Mouse (Mus musculus) cerebellum, adult 2 months (tissue): ENCODE measurements around the gene Mob3a. TPM values are rescaled to one million over a fixed set of nuclear protein-coding genes. Genes with fewer than 3 reads are reported as not detected.

Experiments
- DNase-seq, 2 experiments: peaks; one replicate each; pipeline ENCODE4 v3.0.0; 2021
- H3K27ac ChIP-seq: fragments of 200-500 bp; 2 replicates; pipeline ENCODE4 v1.5.1; 2012; ENCODE audit warnings: low read length, control low read depth, inconsistent platforms; ENCODE audit not compliant: insufficient read depth
- H3K27me3 ChIP-seq: fragments of 200-500 bp; 2 replicates; pipeline ENCODE4 v1.6.1; 2012; ENCODE audit warnings: inconsistent platforms, mild to moderate bottlenecking, low read length, moderate library complexity; ENCODE audit not compliant: control insufficient read depth, insufficient read depth
- H3K4me1 ChIP-seq: fragments of 200-500 bp; 2 replicates; pipeline ENCODE4 v1.6.1; 2011; ENCODE audit warnings: low read length; ENCODE audit not compliant: control insufficient read depth, insufficient read depth
- H3K4me3 ChIP-seq: fragments of 200-500 bp; replicated peaks from 2 replicates; pipeline ENCODE3; 2011; ENCODE audit warnings: mild to moderate bottlenecking, low read depth, low read length, control low read depth; ENCODE audit not compliant: insufficient read depth
- CTCF ChIP-seq: fragments of 200-500 bp; IDR thresholded peaks from 2 replicates; pipeline ENCODE4 v1.5.1; 2011; ENCODE audit warnings: low read depth, mild to moderate bottlenecking, control low read depth, low read length, moderate library complexity, borderline replicate concordance; ENCODE audit not compliant: insufficient read depth
- POLR2A ChIP-seq: fragments of 200-500 bp; IDR thresholded peaks from 2 replicates; pipeline ENCODE4 v1.6.1; 2011; ENCODE audit warnings: low read length, control low read depth, borderline replicate concordance; ENCODE audit not compliant: insufficient read depth
- WGBS: fragments of 180-500 bp; shearing (Covaris S2); methylation state at CpG from one replicate; pipeline ENCODE4 v1.1.7; 2018; 5-methylcytosine and 5-hydroxymethylcytosine counted together
- polyA plus RNA-seq: library from polyadenylated mRNA; depleted of rRNA; stranded (reverse); fragments of >200 nt; gene quantifications from 2 replicates; pipeline ENCODE4 v1.2.3, GENCODE M21; 2012

Mob3a gene
- polyA plus RNA-seq, 1 experiment: 12.6 TPM

DNA sequence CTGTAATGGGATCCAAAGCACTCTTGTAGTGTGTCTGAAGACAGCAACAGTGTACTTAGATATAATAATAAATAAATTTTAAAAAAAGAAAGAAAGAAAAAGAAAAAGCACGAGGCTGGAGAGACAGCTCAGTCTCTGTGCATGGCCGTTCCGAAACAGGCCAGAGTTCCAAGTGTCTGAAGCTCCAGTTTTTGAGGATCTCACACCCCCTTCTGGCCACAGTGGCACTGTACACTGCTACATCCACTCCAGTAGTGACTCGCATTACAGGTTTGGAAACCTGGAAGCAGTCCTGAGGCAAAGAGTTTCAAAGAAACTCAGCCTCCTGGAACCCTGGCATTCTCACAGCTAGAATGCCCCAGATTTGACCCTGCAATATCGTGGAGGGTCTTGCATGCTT is 13.9 kb downstream of the Mob3a start:
- Histone ChIP-seq H3K4me1 (peaks cover 5% of the 10 kb centered on the region; the same call in 1 of the 2 replicates), H3K27me3 (no peaks in the 10 kb centered on the region), H3K27ac (no peak overlapping the region), H3K4me3 (no peak overlapping the region)
- peak; percentile 74 for TF ChIP-seq CTCF
- no peak for TF ChIP-seq POLR2A
- WGBS: 17% methylated on average over 5 of the region's 5 CpGs
- DNase-seq: peak; percentile 79

DNA sequence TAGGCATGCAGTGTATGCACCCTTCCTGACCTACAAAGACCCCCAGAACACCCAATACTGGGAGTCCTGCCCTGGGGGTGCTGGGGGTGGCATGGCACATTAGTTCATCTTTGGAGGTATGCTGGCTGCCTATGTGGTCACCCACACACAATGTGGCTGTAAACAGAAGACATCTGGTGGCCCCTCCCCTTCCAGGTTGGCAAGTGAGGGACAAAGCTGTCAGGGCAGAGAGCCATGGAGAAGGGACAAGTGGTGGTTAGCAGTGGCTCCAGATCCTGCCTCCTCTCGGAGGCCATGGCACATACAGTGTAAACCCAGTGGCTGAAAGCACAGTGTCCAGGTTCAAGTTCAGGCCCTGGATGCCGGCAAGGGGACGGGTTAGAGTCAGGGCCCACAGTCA is 15.2 kb downstream of the Mob3a start:
- peaks cover 5% of the 10 kb centered on the region; the same call in 1 of the 2 replicates for H3K4me1 ChIP-seq
- no peak overlapping the region for H3K4me3 ChIP-seq
- DNase-seq: no peak
- no peaks in the 10 kb centered on the region for H3K27me3 ChIP-seq
- no peak for TF ChIP-seq POLR2A
- TF ChIP-seq CTCF: no peak
- 62% methylated on average over 3 of the region's 3 CpGs for WGBS
- H3K27ac ChIP-seq: no peak overlapping the region

DNA sequence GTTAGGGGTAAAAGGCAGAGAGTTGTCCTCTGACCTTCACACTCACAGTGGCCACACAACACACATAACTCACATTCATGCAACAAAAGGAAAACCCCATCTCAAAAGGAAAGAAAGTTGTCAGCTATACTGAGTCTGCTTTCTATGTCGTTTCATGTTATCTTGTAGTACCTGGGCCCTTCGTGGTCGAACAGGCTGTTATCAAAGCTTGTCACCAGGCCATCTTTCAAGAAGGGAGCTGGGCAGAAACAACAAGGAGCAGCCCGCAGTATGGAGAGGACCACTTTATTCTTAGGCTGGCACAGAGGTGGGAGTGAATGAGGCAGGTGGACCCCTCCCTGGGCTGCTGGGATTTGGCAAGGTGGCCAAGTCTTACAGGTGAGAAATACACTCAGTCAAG is 16.8 kb downstream of the Mob3a start:
- no peak for DNase-seq
- Histone ChIP-seq H3K27ac (no peak overlapping the region), H3K4me1 (peaks cover 5% of the 10 kb centered on the region; the same call in 1 of the 2 replicates), H3K27me3 (no peaks in the 10 kb centered on the region), H3K4me3 (no peak overlapping the region)
- 88% methylated on average over 4 of the region's 4 CpGs for WGBS
- TF ChIP-seq CTCF (no peak), POLR2A (no peak)

DNA sequence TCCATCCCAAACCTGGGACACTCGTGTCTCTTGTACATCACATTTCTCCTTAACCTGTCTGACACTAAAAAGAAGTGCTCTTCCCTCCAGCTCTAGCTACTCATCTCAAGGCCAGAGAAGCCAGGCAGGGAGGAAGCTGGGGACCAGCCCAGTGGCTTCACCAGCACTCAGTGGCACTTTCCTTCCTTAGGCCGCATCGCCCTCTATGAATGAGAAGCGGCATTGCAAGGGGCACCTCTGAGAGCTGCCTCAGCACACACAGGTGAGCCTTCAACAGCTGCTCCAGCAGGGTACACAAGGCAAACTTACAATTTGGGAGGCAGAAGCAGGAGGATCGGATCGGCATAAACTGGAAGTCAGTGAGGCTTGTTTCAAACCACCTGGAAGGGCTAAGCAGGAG is 17.6 kb downstream of the Mob3a start:
- TF ChIP-seq POLR2A (no peak), CTCF (peak; percentile 81)
- 60% methylated on average over 6 of the region's 6 CpGs for WGBS
- Histone ChIP-seq H3K27ac (no peak overlapping the region), H3K27me3 (no peaks in the 10 kb centered on the region), H3K4me3 (no peak overlapping the region), H3K4me1 (peaks cover 13% of the 10 kb centered on the region)
- DNase-seq: peak; percentile 68 to 70

DNA sequence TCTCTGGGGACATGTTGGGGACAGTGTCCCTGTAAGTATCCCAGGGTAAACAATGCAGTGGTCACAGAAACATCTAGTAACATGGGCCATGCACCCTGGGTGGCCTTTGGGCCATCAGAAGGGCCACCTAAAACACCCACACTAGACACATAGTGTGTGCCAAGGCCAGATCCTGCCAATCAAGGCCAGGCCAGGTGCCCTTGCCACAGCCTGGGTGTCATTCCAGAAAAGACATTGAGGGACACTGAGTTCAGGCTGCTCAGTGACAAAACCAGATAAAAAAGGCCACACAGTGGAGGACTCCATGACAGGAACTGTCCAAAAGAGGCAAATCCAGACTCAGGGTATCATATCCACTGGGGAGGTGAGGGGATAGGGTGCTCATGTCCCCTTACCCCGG is 18.1 kb downstream of the Mob3a start:
- TF ChIP-seq CTCF (no peak), POLR2A (no peak)
- 88% methylated on average over 1 of the region's 1 CpGs for WGBS

DNA sequence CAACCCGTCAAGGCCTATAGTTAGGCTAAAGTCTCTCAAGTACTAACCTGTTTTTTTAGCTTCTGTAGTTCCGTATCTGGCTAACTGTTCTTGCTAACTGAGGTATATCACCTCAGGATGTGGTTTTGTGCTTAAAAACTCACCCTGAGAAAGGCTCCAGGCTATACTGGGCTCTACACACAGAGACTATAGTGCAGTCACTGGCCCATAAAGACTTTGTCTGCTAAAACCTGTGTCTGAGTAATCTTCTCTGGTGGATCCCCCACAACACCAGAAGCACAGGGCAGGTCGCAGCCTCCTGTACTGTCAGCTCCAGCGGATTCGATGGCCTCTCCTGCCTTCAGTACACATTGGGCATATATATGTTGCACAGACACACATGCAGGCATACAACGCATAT is 19.8 kb downstream of the Mob3a start:
- TF ChIP-seq POLR2A (no peak), CTCF (no peak)
- no peak for DNase-seq
- WGBS: 96% methylated on average over 6 of the region's 6 CpGs
- Histone ChIP-seq H3K4me1 (peaks cover 32% of the 10 kb centered on the region), H3K4me3 (no peak overlapping the region), H3K27me3 (no peaks in the 10 kb centered on the region), H3K27ac (no peak overlapping the region)

More for the DNA sequence above, 18.1 kb downstream of the Mob3a start:
- Histone ChIP-seq H3K4me1 (peaks cover 18% of the 10 kb centered on the region), H3K4me3 (no peak overlapping the region), H3K27ac (no peak overlapping the region), H3K27me3 (no peaks in the 10 kb centered on the region)
- DNase-seq: no peak

DNA sequence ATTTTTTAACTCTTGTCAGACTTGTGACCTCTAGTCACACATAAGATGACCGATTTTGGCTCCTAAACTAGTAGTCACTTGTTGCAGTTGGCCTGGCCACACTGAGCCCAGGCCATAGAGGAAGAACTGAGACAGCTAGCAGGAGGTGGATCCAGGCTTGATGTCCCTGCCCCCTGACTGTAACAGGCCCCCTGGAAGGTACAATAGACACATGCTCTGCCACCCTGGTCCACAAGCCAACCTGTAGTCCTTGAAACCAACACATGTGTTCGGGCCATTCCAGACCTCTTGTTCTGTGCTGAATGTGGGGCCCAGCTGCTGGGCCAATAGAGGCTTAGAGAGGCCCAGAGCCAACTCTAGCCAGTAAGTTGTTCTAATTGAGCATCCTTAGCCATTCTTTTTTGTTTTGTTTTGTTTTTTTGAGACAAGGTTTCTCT is 21.5 kb downstream of the Mob3a start:
- Histone ChIP-seq H3K27ac (no peak overlapping the region), H3K4me1 (peaks cover 29% of the 10 kb centered on the region), H3K27me3 (no peaks in the 10 kb centered on the region), H3K4me3 (no peak overlapping the region)
- 72% methylated on average over 2 of the region's 2 CpGs for WGBS
- TF ChIP-seq POLR2A: no peak
- TF ChIP-seq CTCF: no peak
- DNase-seq: no peak

DNA sequence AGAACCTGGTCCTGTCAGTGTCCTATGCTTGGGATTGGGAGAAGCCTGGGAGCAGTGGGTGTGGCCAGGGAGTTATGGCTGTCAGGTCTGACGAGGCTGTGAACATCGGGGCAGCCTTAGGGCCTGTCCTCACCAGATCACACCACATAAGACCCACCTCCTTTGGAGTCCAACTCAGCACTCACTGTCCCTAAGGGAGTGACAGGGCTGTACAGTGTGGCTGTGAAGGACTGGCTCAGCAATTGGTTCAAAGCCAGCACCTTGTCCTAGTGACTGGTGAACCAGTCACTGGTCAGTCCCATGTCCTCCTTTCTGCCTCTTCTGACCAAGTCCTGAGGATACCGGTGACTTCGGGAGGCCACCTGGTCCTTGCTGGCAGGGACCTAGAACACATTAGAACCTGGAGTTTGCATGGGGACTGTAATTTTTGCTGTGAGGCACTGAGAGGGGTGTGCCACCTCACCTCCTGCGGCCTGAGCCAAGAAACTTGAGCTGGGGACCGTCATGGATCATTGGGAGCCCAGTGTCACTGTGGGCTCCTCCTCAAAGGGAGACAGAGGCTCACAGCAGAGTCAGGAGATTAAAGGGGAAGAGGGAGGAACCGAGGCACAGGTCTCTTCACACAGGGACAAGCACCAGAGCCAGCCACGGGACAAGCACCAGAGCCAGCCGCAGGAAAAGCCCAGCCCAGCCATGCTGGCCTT is 22.1 kb downstream of the Mob3a start:
- no peak for DNase-seq
- Histone ChIP-seq H3K4me1 (peaks cover 29% of the 10 kb centered on the region), H3K4me3 (no peak overlapping the region), H3K27ac (peak overlapping the region; percentile 35; the same call in 1 of the 2 replicates), H3K27me3 (no peaks in the 10 kb centered on the region)
- WGBS: 38% methylated on average over 9 of the region's 9 CpGs
- TF ChIP-seq POLR2A: no peak
- no peak for TF ChIP-seq CTCF
